Mouse (Mus musculus): ENCODE measurements around the gene Cldn11.

The Cldn11 gene

DNA sequence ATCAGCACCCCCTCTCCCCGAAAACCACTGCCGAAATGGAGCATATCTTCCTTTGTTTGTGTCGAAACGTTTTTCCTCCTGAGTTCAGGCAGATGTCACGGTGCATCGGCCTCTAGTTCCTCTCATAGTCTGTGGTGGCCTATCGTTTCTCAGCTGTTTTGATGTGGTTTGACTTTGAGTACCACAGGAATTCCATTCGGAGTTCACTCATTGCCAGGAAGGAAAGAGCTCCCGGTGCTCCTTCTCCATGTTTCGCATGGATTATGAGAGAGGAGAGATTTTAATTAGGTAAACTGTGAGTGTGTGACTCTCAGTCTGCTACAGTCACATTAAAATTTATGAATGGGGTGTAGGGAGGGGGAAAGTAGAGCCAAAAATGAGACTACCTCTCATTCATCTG, 10.3 kb downstream of the Cldn11 start:
- DNase-seq (ENCODE audit: low spot score in 2 of 2): no peak

- no peak for DNase-seq (ENCODE audit: low spot score in 2 of 2)
Measured at GRCm38 (mm10) chr3:31161336-31161735, 11.6 kb downstream of the Cldn11 start.

DNA sequence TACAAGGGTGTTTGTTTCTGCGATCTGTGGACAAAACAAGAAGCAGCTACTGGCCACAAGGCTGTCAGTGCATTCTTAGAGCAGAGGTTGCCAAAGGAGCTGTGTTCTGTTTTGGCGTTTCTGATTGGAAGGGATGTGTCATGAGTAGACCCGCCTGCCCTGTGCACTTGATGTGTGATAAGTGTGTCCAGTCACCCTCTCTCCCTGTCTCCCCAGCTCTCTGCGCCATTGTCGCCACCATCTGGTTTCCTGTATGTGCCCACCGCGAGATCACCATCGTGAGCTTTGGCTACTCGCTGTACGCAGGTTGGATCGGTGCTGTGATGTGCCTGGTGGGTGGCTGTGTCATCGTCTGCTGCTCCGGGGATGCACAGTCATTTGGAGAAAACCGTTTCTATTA, 13.1 kb downstream of the Cldn11 start:
- no peak for DNase-seq (ENCODE audit: low spot score in 2 of 2)

DNA sequence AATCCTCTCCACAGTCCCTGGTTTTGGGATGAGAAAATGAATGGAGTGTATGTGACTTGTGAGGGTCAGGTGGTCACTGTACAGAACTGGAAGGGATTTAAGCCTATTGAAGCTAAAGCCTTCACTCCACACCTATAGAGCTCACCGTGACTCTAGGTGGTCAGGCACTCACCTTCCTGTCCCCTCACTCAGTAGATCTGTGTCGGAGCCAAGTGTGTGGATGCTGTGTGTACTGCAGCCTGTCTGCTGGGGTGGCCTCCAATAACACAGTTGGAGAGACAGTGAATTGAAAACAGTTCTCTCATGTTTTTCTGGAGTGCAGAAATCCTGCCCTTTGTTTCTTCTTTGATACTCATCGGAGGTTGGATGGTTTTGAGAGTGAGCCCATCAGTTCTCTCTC, 16.1 kb downstream of the Cldn11 start:
- DNase-seq (ENCODE audit: low spot score in 2 of 2): no peak

DNA sequence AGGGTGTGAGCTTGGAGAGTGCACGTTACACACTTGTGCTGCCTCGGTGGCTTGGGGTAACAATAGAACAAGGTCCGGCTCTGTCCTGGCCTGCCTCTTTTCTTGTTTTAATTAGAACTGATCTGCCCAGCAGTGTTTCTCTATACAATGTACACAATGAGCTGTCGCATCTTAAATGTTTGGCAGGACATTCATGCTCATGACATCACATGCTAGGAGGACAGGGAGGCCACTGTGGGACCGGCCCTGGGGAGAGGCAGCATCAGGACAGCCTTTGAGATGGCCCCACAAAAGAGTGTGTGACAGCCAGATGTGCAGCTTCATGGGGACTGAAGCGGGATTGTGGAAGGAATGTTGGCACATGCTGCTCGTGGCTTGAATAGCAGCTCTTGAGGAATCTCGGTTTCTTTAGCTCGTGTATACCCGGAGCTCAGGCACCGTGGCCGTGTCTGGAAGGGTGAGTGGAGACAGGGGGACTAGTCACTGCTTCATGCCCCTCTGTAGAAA, 16.7 kb downstream of the Cldn11 start:
- DNase-seq (ENCODE audit: low spot score in 2 of 2): no peak

- no peak for DNase-seq (ENCODE audit: low spot score in 2 of 2)
Measured at GRCm38 (mm10) chr3:31190342-31190741, 40.6 kb downstream of the Cldn11 start.

GRCm38 (mm10) chr3:31191402-31191801, 41.7 kb downstream of the Cldn11 start:
- no peak for DNase-seq (ENCODE audit: low spot score in 2 of 2)

GRCm38 (mm10) chr3:31199162-31199877, 49.6 kb downstream of the Cldn11 start:
- DNase-seq (ENCODE audit: low spot score in 2 of 2): no peak

DNA sequence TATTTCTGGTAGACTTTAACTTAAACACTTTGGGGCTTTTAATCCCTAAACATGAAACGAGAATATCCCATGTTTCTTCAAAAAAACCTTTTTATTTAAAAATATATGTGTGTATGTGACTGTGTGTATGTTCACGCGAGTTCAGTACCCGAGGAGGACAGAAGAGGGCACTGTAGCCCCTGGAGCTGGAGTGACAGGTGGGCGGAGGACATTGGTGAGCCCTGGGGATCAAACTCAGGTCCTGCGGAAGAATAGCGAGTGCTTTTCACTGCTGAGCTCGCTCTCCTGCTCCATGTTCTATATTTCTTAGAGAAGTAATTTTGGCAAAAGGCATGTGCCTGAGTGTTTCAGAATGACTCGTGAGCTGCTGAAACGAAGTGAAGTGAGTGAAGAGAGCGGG, 54.2 kb downstream of the Cldn11 start:
- no peak for DNase-seq (ENCODE audit: low spot score in 2 of 2)

GRCm38 (mm10) chr3:31205167-31205566, 55.4 kb downstream of the Cldn11 start:
- DNase-seq (ENCODE audit: low spot score in 2 of 2): no peak

DNA sequence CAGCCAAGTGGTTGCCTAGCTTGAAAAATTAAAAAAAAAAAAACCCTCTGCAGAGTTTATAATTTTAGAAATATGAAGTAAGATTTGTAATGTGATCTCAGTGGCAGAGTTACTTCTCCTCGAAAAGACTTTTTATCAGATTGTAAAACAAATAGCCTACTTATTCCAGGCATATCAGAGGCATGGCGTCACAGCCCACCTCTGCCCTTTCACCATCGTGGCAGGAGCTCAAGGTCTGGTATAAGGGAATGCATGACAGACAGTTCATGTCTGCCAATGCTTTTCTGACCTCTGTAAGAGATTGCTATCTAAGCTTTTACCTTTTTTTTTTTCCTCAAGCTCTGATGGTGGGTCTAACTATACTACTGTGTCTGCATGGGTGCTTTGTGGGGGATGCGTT, 58.3 kb downstream of the Cldn11 start:
- no peak for DNase-seq (ENCODE audit: low spot score in 2 of 2)

- DNase-seq (ENCODE audit: low spot score in 2 of 2): no peak
Measured at GRCm38 (mm10) chr3:31208458-31208994, 58.8 kb downstream of the Cldn11 start.

GRCm38 (mm10) chr3:31209001-31209400, 59.3 kb downstream of the Cldn11 start:
- no peak for DNase-seq (ENCODE audit: low spot score in 2 of 2)

- no peak for DNase-seq (ENCODE audit: low spot score in 2 of 2)
Measured at GRCm38 (mm10) chr3:31212205-31213038, 62.7 kb downstream of the Cldn11 start.

DNA sequence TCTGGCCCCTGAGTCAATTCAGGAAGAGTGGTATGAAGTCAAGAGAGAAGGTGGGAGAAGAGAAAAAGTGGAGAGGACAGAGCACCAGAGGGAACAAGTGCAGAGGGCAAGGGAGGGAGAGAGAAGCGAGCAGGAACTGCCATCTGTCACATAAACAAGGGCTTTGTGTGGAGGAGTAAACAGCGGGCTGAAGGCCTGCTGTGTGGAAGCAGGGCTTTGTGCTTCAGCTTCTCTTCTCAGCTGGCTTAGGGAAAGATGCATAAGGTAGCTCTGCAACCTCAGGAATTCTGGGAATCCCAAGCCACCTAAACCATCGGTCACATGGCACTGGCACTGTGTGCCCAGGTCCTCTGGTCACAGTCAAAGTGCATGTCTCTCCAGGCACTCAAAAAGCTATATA, 64.1 kb downstream of the Cldn11 start:
- no peak for DNase-seq (ENCODE audit: low spot score in 2 of 2)

All from urinary bladder, postnatal 36 days (tissue).